25 mouse cellular contexts compared by ENCODE assay signal in the genomic region with DNA sequence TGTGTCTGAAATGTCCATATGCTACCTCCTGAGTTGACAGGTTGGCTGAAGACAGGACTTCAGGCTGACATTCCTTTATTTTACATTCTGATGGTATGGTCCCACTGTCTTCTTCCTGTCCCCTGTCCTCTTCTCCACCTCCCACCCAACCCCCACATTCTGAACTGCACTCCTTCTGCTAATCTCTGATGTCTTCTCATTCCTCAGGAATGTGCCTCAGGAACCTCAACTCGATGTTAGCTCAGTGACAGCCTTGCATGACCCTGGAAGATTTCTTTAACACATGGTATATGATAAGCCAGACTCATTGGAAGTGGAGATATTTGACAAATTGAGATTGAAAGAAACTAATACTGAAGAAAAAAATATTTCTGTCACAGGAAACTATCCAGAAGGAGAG.
"Had no signal": no experiment of that assay in that cellular context is flagged by ENCODE, and none has a peak within 500 bp of the region (broad histone marks: within the 10 kb centered on the region; RNA-seq: fewer than 3 reads in every experiment).

No protein-coding gene starts in this region.

- ATAC-seq: liver, embryonic 12.5 days; liver, postnatal 0 days; lung, postnatal 0 days; midbrain, embryonic 13.5 days; midbrain, embryonic 15.5 days; midbrain, embryonic 16.5 days had no signal

- DNase-seq: left cerebral cortex, postnatal 4 days; liver; liver, embryonic 13.5 days; liver, postnatal 0 days; lung, adult 18-20 months; lung, adult 2 months; lung, embryonic 14.5 days; lung, postnatal 10 days; lung, postnatal 14 days; lung, postnatal 36 days; lung, postnatal 4 days; midbrain, embryonic 14.5 days had no signal

- H3K27me3 ChIP-seq: limb, embryonic 12.5 days; limb, embryonic 13.5 days; limb, embryonic 15.5 days; liver, embryonic 12.5 days; liver, embryonic 13.5 days; liver, embryonic 15.5 days; lung, embryonic 15.5 days; megakaryocyte, embryonic 14.5 days; midbrain, embryonic 12.5 days; midbrain, embryonic 13.5 days; midbrain, embryonic 15.5 days; neural tube, embryonic 12.5 days had no signal
